Mouse (Mus musculus) myocyte (in vitro differentiated cells): ENCODE results near the gene Stip1. TPM values are rescaled to one million over a fixed set of nuclear protein-coding genes. Genes with fewer than 3 reads are reported as not detected.

ENCODE experiments used
- H3K27me3 ChIP-seq: one replicate; pipeline ENCODE4 v1.6.1; 2011; ENCODE audit not compliant: control insufficient read depth, insufficient read depth, insufficient read length
- H3K36me3 ChIP-seq: one replicate; pipeline ENCODE4 v1.6.1; 2011; ENCODE audit not compliant: control insufficient read depth, insufficient read depth
- H3K4me2 ChIP-seq: one replicate; pipeline ENCODE4 v1.6.1; 2011; ENCODE audit warnings: low read depth, control low read depth
- H3K4me3 ChIP-seq: one replicate; pipeline ENCODE4 v1.5.1; 2011; ENCODE audit warnings: mild to moderate bottlenecking, control low read depth, moderate library complexity
- H3K79me2 ChIP-seq: one replicate; pipeline ENCODE4 v1.6.1; 2011; ENCODE audit not compliant: control insufficient read depth, insufficient read depth
- H3ac ChIP-seq: one replicate; pipeline ENCODE4 v1.6.1; 2011; ENCODE audit not compliant: control insufficient read depth, insufficient read length
- CEBPB ChIP-seq: IDR thresholded peaks from 2 replicates; pipeline ENCODE4 v1.6.1; 2011; ENCODE audit warnings: mild to moderate bottlenecking, moderate library complexity; ENCODE audit not compliant: poor library complexity, insufficient read depth, severe bottlenecking
- E2F4 ChIP-seq: IDR thresholded peaks from one replicate; pipeline ENCODE4 v1.6.1; 2011; ENCODE audit warnings: mild to moderate bottlenecking, control low read depth, moderate library complexity; ENCODE audit not compliant: insufficient read depth
- MAX ChIP-seq: IDR thresholded peaks from one replicate; pipeline ENCODE4 v1.6.1; 2011; ENCODE audit warnings: low read depth, mild to moderate bottlenecking, control low read depth
- MYOD1 ChIP-seq, 3 experiments: IDR thresholded peaks; one replicate each; pipeline ENCODE4 v1.6.1; 2011; ENCODE audit warnings: control low read depth in 2 of 3, low read depth in 2 of 3, mild to moderate bottlenecking in 2 of 3, moderate library complexity in 1 of 3; ENCODE audit not compliant: insufficient read length in 2 of 3, control insufficient read depth in 1 of 3
- MYOG ChIP-seq, 3 experiments: IDR thresholded peaks; one replicate each; pipeline ENCODE4 v1.6.1; 2011; ENCODE audit warnings: control low read depth in 2 of 3, low read depth in 2 of 3, mild to moderate bottlenecking in 2 of 3; ENCODE audit not compliant: insufficient read length in 2 of 3, control insufficient read depth in 1 of 3, insufficient read depth in 1 of 3
- POLR2A ChIP-seq: IDR thresholded peaks from one replicate; pipeline ENCODE4 v1.6.1; 2011; ENCODE audit warnings: low read depth, mild to moderate bottlenecking, control low read depth, moderate library complexity; ENCODE audit not compliant: insufficient read length
- POLR2AphosphoS2 ChIP-seq: IDR thresholded peaks from one replicate; pipeline ENCODE4 v1.6.1; 2011; ENCODE audit warnings: low read depth, control low read depth; ENCODE audit not compliant: insufficient read length
- REST ChIP-seq: IDR thresholded peaks from one replicate; pipeline ENCODE4 v1.6.1; 2011; ENCODE audit warnings: mild to moderate bottlenecking, control low read depth, moderate library complexity; ENCODE audit not compliant: insufficient read depth, insufficient read length
- SRF ChIP-seq: IDR thresholded peaks from one replicate; pipeline ENCODE4 v1.6.1; 2011; ENCODE audit warnings: low read depth; ENCODE audit not compliant: control insufficient read depth, insufficient read length
- TCF12 ChIP-seq: IDR thresholded peaks from one replicate; pipeline ENCODE4 v1.6.1; 2011; ENCODE audit warnings: mild to moderate bottlenecking, control low read depth; ENCODE audit not compliant: poor library complexity, insufficient read depth, severe bottlenecking
- TCF3 ChIP-seq: IDR thresholded peaks from one replicate; pipeline ENCODE4 v1.6.1; 2011; ENCODE audit warnings: low read depth, control low read depth; ENCODE audit not compliant: insufficient read length
- USF1 ChIP-seq: IDR thresholded peaks from one replicate; pipeline ENCODE4 v1.6.1; 2011; ENCODE audit warnings: low read depth, mild to moderate bottlenecking, control low read depth, moderate library complexity
- polyA plus RNA-seq: library from polyadenylated mRNA; unstranded; fragments of >200 nt; fragmentation: generic; extraction: Trizol; gene quantifications from one replicate; pipeline ENCODE4 v1.2.1, GENCODE M21; 2012; ENCODE audit warnings: missing spikeins

The Stip1 gene
- polyA plus RNA-seq, 1 experiment = 223 TPM

GRCm38 (mm10) chr19:7006892-7007593, 32.7 kb downstream of the Stip1 start:
- Histone ChIP-seq H3K4me2 (peak overlapping the region; percentile 13), H3K4me3 (no peak overlapping the region), H3K36me3 (no peaks in the 10 kb centered on the region), H3K27me3 (no peaks in the 10 kb centered on the region), H3ac (no peak overlapping the region), H3K79me2 (no peaks in the 10 kb centered on the region)
- TF ChIP-seq SRF (no peak), TCF3 (peak; percentile 72), MYOD1 (IDR thresholded peaks at IDR 0.05; ENCODE audit: control insufficient read depth in 1 of 3, insufficient read length in 2 of 3, low read depth in 2 of 3) (peak; percentile 81 to 93 (median 91)), CEBPB (no peak), MYOG (IDR thresholded peaks at IDR 0.05; ENCODE audit: control insufficient read depth in 1 of 3, insufficient read depth in 1 of 3, insufficient read length in 2 of 3, low read depth in 2 of 3) (peak; percentile 25 to 89 (median 81)), REST (no peak), TCF12 (peak; percentile 80), MAX (no peak), POLR2AphosphoS2 (no peak), POLR2A (no peak), USF1 (no peak), E2F4 (no peak)

DNA sequence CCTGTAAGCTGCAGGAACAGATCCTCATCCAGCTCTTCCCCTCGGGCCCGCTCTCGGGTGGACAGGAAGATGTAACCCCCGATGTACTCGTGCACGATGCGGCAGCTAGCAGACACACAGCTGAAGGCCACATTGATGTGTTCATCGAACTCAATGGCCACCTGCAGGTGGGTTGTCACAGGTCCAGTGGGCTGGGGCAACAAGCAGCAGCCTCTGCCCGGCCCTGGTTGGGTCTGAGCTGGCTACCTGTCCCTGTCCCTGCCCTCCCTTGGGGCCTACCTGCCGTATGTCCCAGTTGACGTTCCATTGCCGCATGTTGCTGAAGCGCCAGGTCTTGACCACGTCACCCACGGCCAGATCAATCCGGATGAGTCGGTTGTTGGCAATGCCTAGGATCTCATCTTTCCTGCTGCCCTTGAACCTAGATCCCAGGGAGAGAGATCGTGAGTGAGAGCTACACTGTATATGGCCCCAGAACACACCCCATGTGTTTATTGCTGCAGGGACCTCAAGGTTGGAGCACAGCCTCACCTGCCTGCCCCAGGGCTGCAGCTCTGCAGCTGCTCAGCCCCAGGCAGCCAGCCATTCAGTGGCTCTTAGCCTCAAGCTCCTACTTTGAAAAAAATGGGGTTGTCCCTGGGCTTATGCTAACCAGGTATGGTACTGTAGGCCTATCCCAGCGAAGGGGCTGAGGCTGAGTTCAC, 40.3 kb downstream of the Stip1 start:
- Histone ChIP-seq H3ac (no peak overlapping the region), H3K4me3 (no peak overlapping the region), H3K4me2 (no peak overlapping the region), H3K27me3 (no peaks in the 10 kb centered on the region), H3K79me2 (no peaks in the 10 kb centered on the region), H3K36me3 (no peaks in the 10 kb centered on the region)
- TF ChIP-seq TCF3 = no peak
- no peak for TF ChIP-seq MAX
- no peak for TF ChIP-seq SRF
- TF ChIP-seq MYOD1 (IDR thresholded peaks at IDR 0.05; ENCODE audit: control insufficient read depth in 1 of 3, insufficient read length in 2 of 3, low read depth in 2 of 3) = no peak
- no peak for TF ChIP-seq CEBPB
- TF ChIP-seq TCF12 = no peak
- TF ChIP-seq E2F4 = no peak
- no peak for TF ChIP-seq POLR2AphosphoS2
- no peak for TF ChIP-seq REST

DNA sequence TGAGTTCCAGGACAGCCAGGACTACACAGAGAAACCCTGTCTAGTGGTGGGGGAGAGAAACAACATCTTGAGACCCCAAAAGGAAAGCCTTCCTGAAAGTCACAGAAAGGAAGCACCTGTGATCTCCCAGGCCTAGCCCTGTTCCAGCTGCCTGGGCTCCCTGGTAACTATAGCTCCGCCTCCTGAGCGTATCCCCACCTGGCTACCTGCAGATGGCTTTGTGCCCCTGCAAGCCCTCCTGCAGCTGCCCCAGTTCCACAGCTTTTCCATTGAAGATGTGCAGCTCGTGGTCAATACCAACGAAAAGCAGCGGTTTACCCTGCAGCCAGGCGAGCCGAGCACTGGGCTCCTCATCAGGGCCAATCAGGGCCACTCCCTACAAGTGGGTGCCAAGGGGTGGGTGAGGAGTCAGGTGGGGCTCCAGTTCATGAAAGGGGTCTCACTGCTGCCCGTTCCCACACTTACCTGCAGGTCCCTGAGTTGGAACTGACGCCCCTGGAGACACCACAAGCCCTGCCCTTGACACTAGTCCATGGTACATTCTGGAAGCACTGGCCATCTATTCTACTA, 42.0 kb downstream of the Stip1 start:
- Histone ChIP-seq H3K79me2 (no peaks in the 10 kb centered on the region), H3K36me3 (no peaks in the 10 kb centered on the region), H3K27me3 (no peaks in the 10 kb centered on the region), H3K4me2 (no peak overlapping the region), H3ac (no peak overlapping the region), H3K4me3 (no peak overlapping the region)
- TF ChIP-seq MYOD1 (IDR thresholded peaks at IDR 0.05; ENCODE audit: control insufficient read depth in 1 of 3, insufficient read length in 2 of 3, low read depth in 2 of 3) = no peak
- TF ChIP-seq MYOG (IDR thresholded peaks at IDR 0.05; ENCODE audit: control insufficient read depth in 1 of 3, insufficient read depth in 1 of 3, insufficient read length in 2 of 3, low read depth in 2 of 3) = no peak
- TF ChIP-seq MAX = no peak
- no peak for TF ChIP-seq E2F4

- no peaks in the 10 kb centered on the region for H3K27me3 ChIP-seq
- H3ac ChIP-seq = peak within 1 kb of the TSS; percentile 3
- no peaks in the 10 kb centered on the region for H3K79me2 ChIP-seq
- H3K4me3 ChIP-seq = peak within 1 kb of the TSS; percentile 42
- TF ChIP-seq POLR2A (peak; percentile 75), USF1 (no peak), POLR2AphosphoS2 (peak; percentile 50)
- H3K36me3 ChIP-seq = no peaks in the 10 kb centered on the region
- H3K4me2 ChIP-seq = peak within 1 kb of the TSS; percentile 97
Observed at GRCm38 (mm10) chr19:6996006-6996405, 43.8 kb downstream of the Stip1 start, which contains the start of the genes Nudt22 and Trpt1. TSS of gene Nudt22 (minus strand) at chr19:6996117. TSS of gene Trpt1 (plus strand) at chr19:6996131.

DNA sequence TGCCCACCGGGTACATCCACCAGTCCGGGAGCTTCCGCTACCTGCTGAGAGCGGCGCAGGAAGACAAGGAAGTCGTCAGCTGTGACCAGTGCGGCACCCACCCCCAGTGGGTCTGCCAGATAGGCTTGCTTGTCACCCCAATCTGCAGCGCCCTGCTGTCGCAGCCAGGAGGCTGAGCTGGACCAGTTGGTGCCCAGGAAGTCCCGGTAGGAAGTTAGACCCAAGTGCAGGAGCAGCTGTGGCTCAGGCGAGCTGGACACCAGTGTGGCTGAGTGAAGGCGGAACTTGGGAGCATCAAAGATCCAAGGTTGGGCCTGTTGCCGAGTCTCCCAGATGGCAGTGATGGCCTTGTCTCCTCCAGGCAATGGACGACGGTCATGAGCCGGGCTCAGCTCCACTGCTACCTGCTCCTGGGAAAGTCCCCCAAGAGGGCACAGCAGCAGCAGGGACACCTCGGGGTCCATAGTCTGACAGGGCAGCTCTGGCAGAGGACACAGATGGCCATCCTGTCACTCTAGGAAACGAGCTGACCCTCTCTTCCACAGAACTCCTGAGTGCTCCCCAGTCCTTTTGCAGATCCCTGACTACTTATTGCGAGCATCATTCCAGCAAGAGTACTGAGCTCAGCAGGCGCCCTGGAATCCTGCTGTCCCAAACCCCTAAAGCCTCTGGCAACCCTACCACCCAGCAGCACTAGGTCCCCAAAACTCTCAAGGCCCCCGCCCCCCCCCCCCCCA, 44.3 kb downstream of the Stip1 start:
- peak overlapping the region; percentile 42 for H3K4me3 ChIP-seq
- peak overlapping the region; percentile 97 for H3K4me2 ChIP-seq
- H3ac ChIP-seq = peak overlapping the region; percentile 3
- H3K36me3 ChIP-seq = no peaks in the 10 kb centered on the region
- TF ChIP-seq MAX (no peak), MYOG (IDR thresholded peaks at IDR 0.05; ENCODE audit: control insufficient read depth in 1 of 3, insufficient read depth in 1 of 3, insufficient read length in 2 of 3, low read depth in 2 of 3) (peak in 2 of 3 experiments; percentile 35 to 59)
- no peaks in the 10 kb centered on the region for H3K79me2 ChIP-seq
- no peaks in the 10 kb centered on the region for H3K27me3 ChIP-seq
